Mouse (Mus musculus) 3T3-L1 (cell line): ENCODE measurements around the gene 5730455P16Rik.
"Not testable (repeated sequence)": the region's sequence is repeated elsewhere in the genome, so short reads cannot be mapped to it uniquely, and the experiment has no call there.

Source experiments
- DNase-seq: peaks from one replicate; pipeline ENCODE4 v3.0.0-alpha.2; 2015; ENCODE audit warnings: low read depth, low spot score

The 5730455P16Rik gene

GRCm38 (mm10) chr11:80379184-80379583 lies 1.4 kb upstream of the 5730455P16Rik start:
- DNase-seq, result not testable (repeated sequence)

GRCm38 (mm10) chr11:80378452-80379068 lies 726 bp upstream of the 5730455P16Rik start:
- peak; percentile 44 for DNase-seq

GRCm38 (mm10) chr11:80376651-80377050 lies 1.2 kb downstream of the 5730455P16Rik start:
- no peak for DNase-seq

GRCm38 (mm10) chr11:80368949-80369348 lies 8.9 kb downstream of the 5730455P16Rik start:
- DNase-seq, result no peak

- DNase-seq, result peak; percentile 22
Measured at GRCm38 (mm10) chr11:80354832-80355231, 23.0 kb downstream of the 5730455P16Rik start.

GRCm38 (mm10) chr11:80351832-80352430 lies 25.9 kb downstream of the 5730455P16Rik start:
- DNase-seq, result peak; percentile 89

- peak; percentile 19 for DNase-seq
Measured at GRCm38 (mm10) chr11:80342482-80342881, 35.4 kb downstream of the 5730455P16Rik start.

GRCm38 (mm10) chr11:80336351-80336730 lies 41.5 kb downstream of the 5730455P16Rik start:
- DNase-seq, result no peak

- DNase-seq, result no peak
Measured at GRCm38 (mm10) chr11:80335609-80336350, 42.1 kb downstream of the 5730455P16Rik start.

- DNase-seq, result peak; percentile 20
Measured at GRCm38 (mm10) chr11:80332709-80333400, 45.0 kb downstream of the 5730455P16Rik start.

GRCm38 (mm10) chr11:80324636-80325035 lies 53.2 kb downstream of the 5730455P16Rik start:
- DNase-seq, result no peak

- no peak for DNase-seq
Measured at GRCm38 (mm10) chr11:80323255-80323654, 54.6 kb downstream of the 5730455P16Rik start.

- DNase-seq, result no peak
Measured at GRCm38 (mm10) chr11:80315743-80316639, 61.8 kb downstream of the 5730455P16Rik start.

GRCm38 (mm10) chr11:80313944-80314343 lies 63.9 kb downstream of the 5730455P16Rik start:
- DNase-seq, result no peak

GRCm38 (mm10) chr11:80313462-80313861 lies 64.4 kb downstream of the 5730455P16Rik start:
- no peak for DNase-seq

- no peak for DNase-seq
Measured at GRCm38 (mm10) chr11:80312565-80312964, 65.3 kb downstream of the 5730455P16Rik start.

GRCm38 (mm10) chr11:80312049-80312448 lies 65.8 kb downstream of the 5730455P16Rik start:
- no peak for DNase-seq

GRCm38 (mm10) chr11:80311271-80311670 lies 66.6 kb downstream of the 5730455P16Rik start:
- no peak for DNase-seq
